Mouse (Mus musculus) forebrain, embryonic 16.5 days (tissue): ENCODE data around the gene Dnah9. TPM values are rescaled to one million over a fixed set of nuclear protein-coding genes. Genes with fewer than 3 reads are reported as not detected.
A peak's percentile ranks its signal among the peaks of the same experiment; 100 is the strongest.

Experiments used
- ATAC-seq: fragments of 200-750 bp; cut with Nextera tagmentation; 2 replicates; pipeline ENCODE4 v1.8.0; 2017; ENCODE audit warnings: mild to moderate bottlenecking, moderate library complexity
- H3K27ac ChIP-seq: fragments of 300-500 bp; sonication (generic); 2 replicates; pipeline ENCODE4 v1.5.1; 2014; ENCODE audit warnings: low read length, control low read depth
- H3K27me3 ChIP-seq: fragments of 300-500 bp; sonication (generic); replicated peaks from 2 replicates; pipeline ENCODE4 v1.6.1; 2014; ENCODE audit warnings: low read length; ENCODE audit not compliant: control insufficient read depth, insufficient read depth
- H3K36me3 ChIP-seq: fragments of 300-500 bp; sonication (generic); 2 replicates; pipeline ENCODE4 v1.6.1; 2014; ENCODE audit not compliant: control insufficient read depth, insufficient read depth
- H3K4me1 ChIP-seq: fragments of 300-500 bp; sonication (generic); replicated peaks from 2 replicates; pipeline ENCODE4 v1.6.1; 2014; ENCODE audit warnings: low read length; ENCODE audit not compliant: control insufficient read depth, insufficient read depth
- H3K4me2 ChIP-seq: fragments of 300-500 bp; sonication (generic); 2 replicates; pipeline ENCODE4 v1.6.1; 2014; ENCODE audit warnings: mild to moderate bottlenecking, low read length, control low read depth
- H3K4me3 ChIP-seq: fragments of 300-500 bp; sonication (generic); replicated peaks from 2 replicates; pipeline ENCODE4 v1.5.1; 2014; ENCODE audit warnings: mild to moderate bottlenecking, low read length, control low read depth
- H3K9ac ChIP-seq: fragments of 300-500 bp; sonication (generic); replicated peaks from 2 replicates; pipeline ENCODE4 v1.6.1; 2014; ENCODE audit warnings: low read depth, low read length, control low read depth
- H3K9me3 ChIP-seq: fragments of 300-500 bp; sonication (generic); 2 replicates; pipeline ENCODE4 v1.6.1; 2016; ENCODE audit warnings: low read length; ENCODE audit not compliant: control insufficient read depth
- WGBS: fragments of 180-500 bp; shearing (Covaris S2); extraction: QIAGEN DNeasy Blood & Tissue Kit; methylation state at CpG from one replicate; pipeline ENCODE4 v1.1.7; 2014; 5-methylcytosine and 5-hydroxymethylcytosine counted together
- polyA plus RNA-seq: library from polyadenylated mRNA; unstranded; fragments of >200 nt; fragmentation: Nextera tagmentation; extraction: Ambion mirVana; gene quantifications from 2 replicates; pipeline ENCODE4 v1.2.1, GENCODE M21; 2015

Gene Dnah9
- polyA plus RNA-seq, 1 experiment from 2014 or later = 1.7 TPM

- H3K36me3 ChIP-seq = no peaks in the 10 kb centered on the region
- WGBS = 0% methylated on average over 36 of the region's 36 CpGs
- H3K4me2 ChIP-seq = peak within 1 kb of the TSS; percentile 92
- no peaks in the 10 kb centered on the region for H3K27me3 ChIP-seq
- peaks cover 15% of the 10 kb centered on the region for H3K4me1 ChIP-seq
- peak within 1 kb of the TSS; percentile 98 for H3K9ac ChIP-seq
- ATAC-seq = peak; percentile 100
- H3K4me3 ChIP-seq = peak within 1 kb of the TSS; percentile 93
- peak within 1 kb of the TSS; percentile 87 for H3K27ac ChIP-seq
- no peaks in the 10 kb centered on the region for H3K9me3 ChIP-seq
These were observed 380.2 kb downstream of the Dnah9 start, which contains the start of gene Map2k4 for GRCm38 (mm10) chr11:65788154-65788553. Gene Map2k4, minus strand, starts transcription at chr11:65788297.

- H3K4me2 ChIP-seq = peak overlapping the region; percentile 92
- peak overlapping the region; percentile 98 for H3K9ac ChIP-seq
- H3K36me3 ChIP-seq = no peaks in the 10 kb centered on the region
- H3K9me3 ChIP-seq = no peaks in the 10 kb centered on the region
- H3K27ac ChIP-seq = peak overlapping the region; percentile 87
- WGBS = 1% methylated on average over 63 of the region's 71 CpGs
- no peaks in the 10 kb centered on the region for H3K27me3 ChIP-seq
- peak overlapping the region; percentile 93 for H3K4me3 ChIP-seq
- peak; percentile 89 for ATAC-seq
- H3K4me1 ChIP-seq = peaks cover 15% of the 10 kb centered on the region
These were observed 380.8 kb downstream of the Dnah9 start for GRCm38 (mm10) chr11:65787421-65788151.

DNA sequence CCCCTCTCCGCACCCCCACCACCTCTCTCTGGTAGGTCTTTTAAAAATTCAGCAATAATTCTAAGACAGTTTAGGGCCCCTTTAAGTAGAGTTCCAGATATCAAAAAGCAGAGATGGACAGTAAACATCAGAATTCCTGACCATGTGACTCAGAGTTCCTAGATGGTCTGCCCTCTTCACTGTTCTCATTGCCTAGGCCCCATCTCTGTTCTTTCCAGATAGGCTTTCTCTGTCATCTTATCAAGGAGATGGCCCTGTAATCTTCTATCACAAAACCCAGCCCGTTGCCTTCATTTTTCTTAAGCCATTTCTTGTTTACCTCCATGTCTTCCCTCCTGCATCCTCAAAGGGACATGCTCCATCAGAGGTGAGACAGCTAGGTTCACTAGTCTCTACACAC lies 382.2 kb downstream of the Dnah9 start:
- H3K4me2 ChIP-seq = peak overlapping the region; percentile 15
- peaks cover 15% of the 10 kb centered on the region for H3K4me1 ChIP-seq
- no peak overlapping the region for H3K9ac ChIP-seq
- H3K36me3 ChIP-seq = no peaks in the 10 kb centered on the region
- WGBS = 97% methylated on average over 2 of the region's 2 CpGs
- no peak for ATAC-seq
- H3K27me3 ChIP-seq = no peaks in the 10 kb centered on the region
- H3K9me3 ChIP-seq = no peaks in the 10 kb centered on the region
- H3K27ac ChIP-seq = no peak overlapping the region
- no peak overlapping the region for H3K4me3 ChIP-seq

DNA sequence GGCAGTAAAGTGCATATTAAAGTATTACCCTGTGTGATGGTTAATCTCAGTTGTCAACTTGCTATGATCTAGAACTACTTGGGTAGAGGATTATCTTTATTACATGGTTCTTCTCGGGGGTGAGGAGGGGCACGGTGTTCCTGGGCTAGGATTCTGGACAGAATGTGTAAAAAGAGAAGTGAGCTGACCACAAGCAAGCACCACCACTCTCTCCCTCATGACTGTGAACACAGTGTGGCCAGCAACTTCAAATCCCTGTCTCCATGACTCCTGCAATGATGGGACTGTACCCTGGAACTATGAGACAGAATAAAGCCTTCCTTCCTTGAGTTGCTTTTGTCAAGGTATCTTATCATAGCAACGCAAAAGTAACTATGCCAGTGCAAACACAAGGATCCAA lies 386.8 kb downstream of the Dnah9 start:
- Histone ChIP-seq H3K36me3 (no peaks in the 10 kb centered on the region), H3K27ac (no peak overlapping the region), H3K4me3 (no peak overlapping the region), H3K4me2 (no peak overlapping the region), H3K27me3 (no peaks in the 10 kb centered on the region), H3K4me1 (peaks cover 7% of the 10 kb centered on the region), H3K9ac (no peak overlapping the region), H3K9me3 (no peaks in the 10 kb centered on the region)
- WGBS = 92% methylated on average over 3 of the region's 3 CpGs
- no peak for ATAC-seq
